Mouse (Mus musculus) bone marrow macrophage, adult 2 months (primary cell): Measurements from ENCODE around the gene Scly. TPM values are rescaled to one million over a fixed set of nuclear protein-coding genes. Genes with fewer than 3 reads are reported as not detected.

Experiments used
- H3K27ac ChIP-seq: 2 replicates; pipeline ENCODE4 v1.5.1; 2012; ENCODE audit warnings: low read depth, low read length; ENCODE audit not compliant: insufficient read depth
- H3K4me1 ChIP-seq: 2 replicates; pipeline ENCODE4 v1.6.1; 2012; ENCODE audit warnings: low read length; ENCODE audit not compliant: control insufficient read depth, insufficient read depth
- H3K4me3 ChIP-seq: 2 replicates; pipeline ENCODE4 v1.5.1; 2012; ENCODE audit warnings: mild to moderate bottlenecking, low read length, moderate library complexity; ENCODE audit not compliant: insufficient read depth
- CTCF ChIP-seq: IDR thresholded peaks from 2 replicates; pipeline ENCODE4 v1.5.1; 2012; ENCODE audit warnings: low read depth, mild to moderate bottlenecking, low read length, moderate library complexity
- POLR2A ChIP-seq: IDR thresholded peaks from 2 replicates; pipeline ENCODE4 v1.6.1; 2012; ENCODE audit warnings: mild to moderate bottlenecking, low read depth, low read length, borderline replicate concordance
- polyA plus RNA-seq: library from polyadenylated mRNA; stranded (reverse); fragments of >200 nt; gene quantifications from 2 replicates; pipeline ENCODE4 v1.2.4, GENCODE M21; 2012; ENCODE audit not compliant: missing spikeins, insufficient read depth, insufficient read length

Scly gene
- polyA plus RNA-seq, 1 experiment: 19.2 TPM

- Histone ChIP-seq H3K27ac (no peak overlapping the region), H3K4me3 (no peak overlapping the region), H3K4me1 (peaks cover 28% of the 10 kb centered on the region)
- no peak for TF ChIP-seq CTCF
- no peak for TF ChIP-seq POLR2A
Observed at GRCm38 (mm10) chr1:91272260-91272659, 25.9 kb upstream of the Scly start.

DNA sequence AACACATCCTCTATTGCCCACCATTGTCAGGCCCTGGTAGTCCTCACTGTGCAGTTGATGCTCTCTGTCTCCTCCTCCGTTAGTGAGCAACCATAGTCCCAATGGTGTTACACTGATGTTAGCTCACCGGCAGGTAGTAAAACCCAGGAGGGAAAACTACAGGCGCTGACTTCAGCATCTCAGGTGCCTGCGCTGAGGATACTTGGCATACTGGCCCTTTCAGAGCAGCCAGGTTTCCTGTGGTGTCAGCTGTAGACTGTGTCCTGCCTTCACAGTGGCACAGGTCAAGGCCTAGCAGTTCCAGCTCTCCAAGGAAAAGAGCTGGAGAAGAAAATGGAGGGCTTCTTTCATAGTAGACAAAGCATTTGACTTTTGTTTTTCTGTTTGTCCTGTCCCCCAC is 21.6 kb upstream of the Scly start:
- no peak for TF ChIP-seq CTCF
- no peak for TF ChIP-seq POLR2A
- H3K4me3 ChIP-seq: no peak overlapping the region
- H3K27ac ChIP-seq: no peak overlapping the region
- peaks cover 26% of the 10 kb centered on the region for H3K4me1 ChIP-seq

DNA sequence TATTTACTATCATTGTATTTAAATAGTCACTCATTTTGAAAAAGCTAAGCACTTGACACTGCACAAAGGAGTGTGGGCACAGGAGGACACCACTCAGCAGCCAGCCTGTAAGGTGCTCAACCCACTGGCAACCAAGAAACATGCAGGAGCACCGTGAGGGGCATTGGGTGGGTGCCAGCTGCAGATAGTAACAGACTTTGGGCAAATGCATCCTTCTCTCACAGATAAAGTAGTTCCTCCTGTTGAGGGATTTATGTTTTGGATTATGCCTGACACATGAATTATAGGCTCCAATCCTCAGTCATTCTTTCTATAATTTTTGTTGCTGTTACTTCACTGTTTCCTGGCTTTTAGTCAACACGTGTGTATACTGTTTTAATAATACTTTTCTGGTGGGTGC is 20.7 kb upstream of the Scly start:
- H3K4me3 ChIP-seq: no peak overlapping the region
- TF ChIP-seq CTCF (no peak), POLR2A (no peak)
- H3K4me1 ChIP-seq: peaks cover 21% of the 10 kb centered on the region
- H3K27ac ChIP-seq: no peak overlapping the region

GRCm38 (mm10) chr1:91278410-91279119 is 19.6 kb upstream of the Scly start:
- H3K27ac ChIP-seq: no peak overlapping the region
- TF ChIP-seq POLR2A (no peak), CTCF (no peak)
- H3K4me3 ChIP-seq: no peak overlapping the region
- H3K4me1 ChIP-seq: peaks cover 25% of the 10 kb centered on the region

DNA sequence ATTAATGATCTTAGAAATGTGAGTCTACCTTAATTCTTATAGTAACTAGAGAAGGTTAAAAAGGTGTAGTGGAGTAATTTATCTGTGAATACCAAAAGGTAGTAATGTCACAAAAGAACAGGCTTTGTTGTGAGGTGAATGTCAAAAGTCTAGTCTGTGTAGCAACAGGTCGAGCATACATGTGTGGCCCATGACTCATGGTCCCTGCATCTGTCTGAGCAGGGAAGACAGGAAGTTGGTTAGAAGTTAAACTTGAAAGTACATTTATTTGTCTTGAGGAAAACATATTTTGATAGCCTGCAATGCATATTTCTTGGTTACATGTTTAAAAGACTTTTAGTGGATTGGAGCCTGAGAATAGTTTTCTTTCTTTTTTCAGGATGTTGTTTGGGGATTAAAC is 19.0 kb upstream of the Scly start:
- H3K27ac ChIP-seq: no peak overlapping the region
- peaks cover 23% of the 10 kb centered on the region for H3K4me1 ChIP-seq
- H3K4me3 ChIP-seq: no peak overlapping the region
- TF ChIP-seq CTCF (no peak), POLR2A (no peak)

GRCm38 (mm10) chr1:91282582-91282981 is 15.6 kb upstream of the Scly start:
- TF ChIP-seq POLR2A (no peak), CTCF (no peak)
- peak overlapping the region; percentile 3; the same call in 1 of the 2 replicates for H3K27ac ChIP-seq
- no peak overlapping the region for H3K4me3 ChIP-seq
- H3K4me1 ChIP-seq: peaks cover 19% of the 10 kb centered on the region

GRCm38 (mm10) chr1:91289375-91289774 is 8.8 kb upstream of the Scly start:
- no peak for TF ChIP-seq POLR2A
- TF ChIP-seq CTCF: no peak
- Histone ChIP-seq H3K4me1 (no peaks in the 10 kb centered on the region), H3K4me3 (no peak overlapping the region), H3K27ac (no peak overlapping the region)

- Histone ChIP-seq H3K4me1 (no peaks in the 10 kb centered on the region), H3K4me3 (no peak overlapping the region), H3K27ac (no peak overlapping the region)
- no peak for TF ChIP-seq POLR2A
- no peak for TF ChIP-seq CTCF
Observed at GRCm38 (mm10) chr1:91292101-91292825, 5.9 kb upstream of the Scly start.

GRCm38 (mm10) chr1:91295544-91295943 is 2.6 kb upstream of the Scly start:
- Histone ChIP-seq H3K4me1 (peaks cover 9% of the 10 kb centered on the region), H3K4me3 (no peak overlapping the region), H3K27ac (no peak overlapping the region)
- TF ChIP-seq CTCF (no peak), POLR2A (no peak)

GRCm38 (mm10) chr1:91299026-91299706 is 1.0 kb downstream of the Scly start:
- Histone ChIP-seq H3K4me1 (peaks cover 17% of the 10 kb centered on the region), H3K27ac (peak overlapping the region; percentile 90), H3K4me3 (peak overlapping the region; percentile 97)
- TF ChIP-seq CTCF (no peak), POLR2A (no peak)
